Mouse (Mus musculus) cerebellum, postnatal 14 days (tissue): ENCODE data around the gene Fnbp4.
A peak's percentile ranks its signal among the peaks of the same experiment; 100 is the strongest.

Experiments
- DNase-seq, 2 experiments: peaks; one replicate each; pipeline ENCODE4 v3.0.0; 2021; ENCODE audit warnings: mixed read lengths in 2 of 2

Gene Fnbp4

GRCm38 (mm10) chr2:90782901-90783486 is 37.8 kb downstream of the Fnbp4 start:
- DNase-seq = peak; percentile 31 to 40

- DNase-seq = no peak
Measured at GRCm38 (mm10) chr2:90788126-90788525, 43.0 kb downstream of the Fnbp4 start.

- no peak for DNase-seq
Measured at GRCm38 (mm10) chr2:90808241-90809126, 63.3 kb downstream of the Fnbp4 start.

- DNase-seq = no peak
Measured at GRCm38 (mm10) chr2:90810751-90811150, 65.6 kb downstream of the Fnbp4 start.

GRCm38 (mm10) chr2:90815266-90815665 is 70.1 kb downstream of the Fnbp4 start:
- DNase-seq = no peak

- no peak for DNase-seq
Measured at GRCm38 (mm10) chr2:90816144-90816543, 71.0 kb downstream of the Fnbp4 start.

- no peak for DNase-seq
Measured at GRCm38 (mm10) chr2:90818710-90819109, 73.5 kb downstream of the Fnbp4 start.

- no peak for DNase-seq
Measured at GRCm38 (mm10) chr2:90820894-90821293, 75.7 kb downstream of the Fnbp4 start.

- peak in 1 of 2 experiments; percentile 41 for DNase-seq
Measured at GRCm38 (mm10) chr2:90822978-90823377, 77.8 kb downstream of the Fnbp4 start.

GRCm38 (mm10) chr2:90823781-90824180 is 78.6 kb downstream of the Fnbp4 start:
- peak; percentile 90 to 95 for DNase-seq

GRCm38 (mm10) chr2:90824528-90824927 is 79.4 kb downstream of the Fnbp4 start:
- peak in 1 of 2 experiments; percentile 46 for DNase-seq

- DNase-seq = no peak
Measured at GRCm38 (mm10) chr2:90825515-90826172, 80.5 kb downstream of the Fnbp4 start.

GRCm38 (mm10) chr2:90828739-90829138 is 83.6 kb downstream of the Fnbp4 start:
- peak; percentile 71 to 77 for DNase-seq
